Mouse (Mus musculus) left cerebral cortex, postnatal 4 days (tissue): ENCODE measurements at regions not wholly inside any gene's neighbourhood (a gene's known extent, or its start where the extent isn't known, plus 50 kb on each side); places are given as distances from the start of the nearest gene placed in this dataset.
A peak's percentile ranks its signal among the peaks of the same experiment; 100 is the strongest.

Experiments used
- DNase-seq: peaks from one replicate; pipeline ENCODE4 v3.0.0-alpha.2; 2022
- intact Hi-C: fragments of 180-260 bp; cut with DNase I; formaldehyde crosslinking; loops from one replicate; pipeline ENCODE4 v1.15.1; 2025

- DNase-seq, result peak; percentile 1
- intact Hi-C loops, result no loop called here
Observed at GRCm38 (mm10) chrX:118320123-118320522, 106.9 kb upstream of the Tgif2lx2 start.

DNA sequence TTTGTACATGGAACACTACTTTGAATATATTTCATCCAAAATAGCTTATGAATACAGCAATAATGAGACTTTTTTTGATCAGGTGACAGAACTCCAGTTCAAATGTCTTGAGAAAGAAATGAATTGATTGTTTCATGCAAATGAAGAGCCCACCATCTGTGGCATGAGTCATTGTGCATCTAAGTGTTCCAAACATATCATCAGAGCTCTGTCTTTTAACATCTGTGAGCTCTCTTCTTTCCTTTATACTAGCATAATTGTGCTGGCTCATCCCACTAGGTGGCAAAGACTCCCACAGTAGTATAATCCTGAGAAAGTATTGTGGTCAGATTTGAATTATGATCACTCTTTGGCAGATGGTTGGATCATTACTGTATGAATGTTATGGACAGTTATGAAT lies 70.1 kb upstream of the Tgif2lx2 start:
- no peak for DNase-seq
- intact Hi-C loops, result no loop called here
